Mouse (Mus musculus) heart, postnatal 14 days (tissue): Measurements from ENCODE around the gene Parp3. TPM values are rescaled to one million over a fixed set of nuclear protein-coding genes. Genes with fewer than 3 reads are reported as not detected.

Experiments
- DNase-seq, 2 experiments: peaks; one replicate each; pipeline ENCODE4 v3.0.0; 2021 to 2022
- intact Hi-C: fragments of 180-260 bp; cut with DNase I; formaldehyde crosslinking; loops from one replicate; pipeline ENCODE4 v1.15.1; 2025
- total RNA-seq, 2 experiments: library from RNA; stranded (reverse); gene quantifications; 2 replicates each; pipeline ENCODE4 v1.2.3; 2021

Parp3 gene
- total RNA-seq, 2 experiments from 2014 or later, result 18.1 to 19.0 TPM

- peak; percentile 63 to 68 for DNase-seq
- intact Hi-C loops, result loop anchor here (1.0 to 5.0 kb wide), 4 partner anchors 28 to 187 kb away; partner anchors contain the start of gene Dusp7
Measured at GRCm38 (mm10) chr9:106476002-106476923, 486 bp downstream of the Parp3 start.

GRCm38 (mm10) chr9:106475663-106476001 lies 1.1 kb downstream of the Parp3 start, which contains the start of gene Rrp9:
Gene Rrp9 (plus strand): TSS chr9:106475963.
- intact Hi-C loops, result loop anchor here (1.0 to 5.0 kb wide), 5 partner anchors 27 to 187 kb away; partner anchors contain the start of genes Dusp7 and Rpl29
- DNase-seq, result no peak

GRCm38 (mm10) chr9:106475046-106475445 lies 1.7 kb downstream of the Parp3 start:
- intact Hi-C loops, result loop anchor here (2.0 to 5.0 kb wide), 3 partner anchors 46 to 168 kb away; partner anchors contain the start of genes Dusp7 and Rpl29
- peak; percentile 48 to 56 for DNase-seq

- intact Hi-C loops, result loop anchor here (2.0 kb wide), 1 partner anchor 46 kb away; the partner anchor contains the start of gene Rpl29
- DNase-seq, result peak; percentile 75 to 81
Measured at GRCm38 (mm10) chr9:106474456-106474855, 2.3 kb downstream of the Parp3 start.

GRCm38 (mm10) chr9:106473753-106474105 lies 3.0 kb downstream of the Parp3 start:
- peak; percentile 3 to 5 for DNase-seq
- intact Hi-C loops, result loop anchor here (2.0 kb wide), 1 partner anchor 45 kb away; the partner anchor contains the start of gene Rpl29

GRCm38 (mm10) chr9:106473081-106473752 lies 3.5 kb downstream of the Parp3 start:
- intact Hi-C loops, result no loop called here
- peak; percentile 4 to 5 for DNase-seq

GRCm38 (mm10) chr9:106472321-106472720 lies 4.4 kb downstream of the Parp3 start:
- peak; percentile 17 to 22 for DNase-seq
- intact Hi-C loops, result no loop called here

GRCm38 (mm10) chr9:106471892-106472291 lies 4.9 kb downstream of the Parp3 start:
- peak; percentile 71 to 72 for DNase-seq
- intact Hi-C loops, result no loop called here

- DNase-seq, result peak; percentile 1 to 2
- intact Hi-C loops, result no loop called here
Measured at GRCm38 (mm10) chr9:106470991-106471750, 5.6 kb downstream of the Parp3 start.

GRCm38 (mm10) chr9:106469776-106470175 lies 7.0 kb downstream of the Parp3 start:
- no peak for DNase-seq

GRCm38 (mm10) chr9:106469317-106469716 lies 7.4 kb downstream of the Parp3 start:
- no peak for DNase-seq
- intact Hi-C loops, result no loop called here

More at GRCm38 (mm10) chr9:106469776-106470175, 7.0 kb downstream of the Parp3 start:
- intact Hi-C loops, result no loop called here

GRCm38 (mm10) chr9:106467746-106468145 lies 9.0 kb downstream of the Parp3 start:
- intact Hi-C loops, result no loop called here
- no peak for DNase-seq

GRCm38 (mm10) chr9:106466721-106467120 lies 10.0 kb downstream of the Parp3 start:
- no peak for DNase-seq
- intact Hi-C loops, result no loop called here

- no peak for DNase-seq
- intact Hi-C loops, result no loop called here
Measured at GRCm38 (mm10) chr9:106465571-106466200, 11.1 kb downstream of the Parp3 start, which contains the start of gene Gpr62. Gene Gpr62 (minus strand): TSS chr9:106465938.

GRCm38 (mm10) chr9:106464751-106465541 lies 11.8 kb downstream of the Parp3 start:
- intact Hi-C loops, result no loop called here
- peak; percentile 71 to 73 for DNase-seq

- intact Hi-C loops, result no loop called here
- no peak for DNase-seq
Measured at GRCm38 (mm10) chr9:106463122-106464063, 13.4 kb downstream of the Parp3 start.

- intact Hi-C loops, result no loop called here
- DNase-seq, result no peak
Measured at GRCm38 (mm10) chr9:106462430-106462800, 14.3 kb downstream of the Parp3 start.
